Comparison of ENCODE assay signal across 8 mouse cellular contexts in genomic region chr6:28423313-28423712, GRCm38 (mm10). TPM values are rescaled to one million over a fixed set of nuclear protein-coding genes. Genes with fewer than 3 reads are reported as not detected.
DNase-seq lines count a peak whose midpoint lies in the region; ATAC-seq and TF ChIP-seq lines count a peak whose summit lies in the region.

Gene Arf5, plus strand, starts transcription at chr6:28423560.

- under 1% methylated on average over 40 of the region's 42 CpGs for WGBS in forebrain, embryonic 12.5 days
- WGBS in heart, postnatal 0 days, result 0% methylated on average over 36 of the region's 42 CpGs
- WGBS in liver, embryonic 16.5 days (ENCODE audit: insufficient replicate concordance), result 0% methylated on average over 21 of the region's 42 CpGs
- WGBS in neural tube, embryonic 13.5 days, result under 1% methylated on average over 33 of the region's 42 CpGs

- DNase-seq in CD8-positive naive resting alpha-beta T cell, adult 2 months (ENCODE audit: low read depth in 2 of 2, low spot score in 2 of 2), result peak; percentile 88 to 93
- peak; percentile 69 for DNase-seq in c-Kit-positive CD71-positive TER-119-negative erythroid progenitor cells, embryonic 14.5 days (ENCODE audit: low read depth)
- DNase-seq in heart, postnatal 0 days (ENCODE audit: low spot score), result peak; percentile 91
- peak; percentile 98 to 99 for DNase-seq in kidney, postnatal 4 days

- no peaks in the 10 kb centered on the region for H3K27me3 ChIP-seq in forebrain, embryonic 12.5 days
- H3K27me3 ChIP-seq in heart, postnatal 0 days (ENCODE audit: control insufficient read depth, insufficient read depth, low read length), result no peaks in the 10 kb centered on the region
- H3K27me3 ChIP-seq in liver, embryonic 16.5 days (ENCODE audit: control insufficient read depth, insufficient read depth, low read depth, low read length), result no peaks in the 10 kb centered on the region
- H3K27me3 ChIP-seq in neural tube, embryonic 13.5 days, result no peaks in the 10 kb centered on the region
- H3K27me3 ChIP-seq in testis, adult 2 months (ENCODE audit: control insufficient read depth, insufficient read depth, low read length), result no peaks in the 10 kb centered on the region

- H3K36me3 ChIP-seq in forebrain, embryonic 12.5 days (replicated peaks), result peaks cover 18% of the 10 kb centered on the region
- H3K36me3 ChIP-seq in heart, postnatal 0 days (replicated peaks; ENCODE audit: control insufficient read depth, insufficient read depth, low read length), result peaks cover 25% of the 10 kb centered on the region
- peaks cover 24% of the 10 kb centered on the region for H3K36me3 ChIP-seq in liver, embryonic 16.5 days (ENCODE audit: control insufficient read depth, insufficient read depth)
- peaks cover 40% of the 10 kb centered on the region for H3K36me3 ChIP-seq in neural tube, embryonic 13.5 days
- H3K36me3 ChIP-seq in testis, adult 2 months (ENCODE audit: control insufficient read depth, insufficient read depth, low read length), result no peaks in the 10 kb centered on the region

- H3K27ac ChIP-seq in forebrain, embryonic 12.5 days, result peak within 1 kb of the TSS; percentile 75
- H3K27ac ChIP-seq in heart, postnatal 0 days (ENCODE audit: low read depth), result peak within 1 kb of the TSS; percentile 86
- H3K27ac ChIP-seq in liver, embryonic 16.5 days (ENCODE audit: low read length), result peak within 1 kb of the TSS; percentile 93
- peak within 1 kb of the TSS; percentile 83 for H3K27ac ChIP-seq in neural tube, embryonic 13.5 days (replicated peaks)
- H3K27ac ChIP-seq in testis, adult 2 months (ENCODE audit: control insufficient read depth, insufficient read depth, low read depth, low read length), result peak within 1 kb of the TSS; percentile 79

- peak within 1 kb of the TSS; percentile 94 for H3K9ac ChIP-seq in forebrain, embryonic 12.5 days
- peak within 1 kb of the TSS; percentile 98 for H3K9ac ChIP-seq in heart, postnatal 0 days (replicated peaks; ENCODE audit: low read depth, low read length)
- peak within 1 kb of the TSS; percentile 99 for H3K9ac ChIP-seq in liver, embryonic 16.5 days (ENCODE audit: low read depth, low read length)
- peak within 1 kb of the TSS; percentile 90 for H3K9ac ChIP-seq in neural tube, embryonic 13.5 days

- no peak for TF ChIP-seq EP300 in heart, postnatal 0 days (IDR thresholded peaks at IDR 0.05; ENCODE audit: low read depth)

- H3K4me1 ChIP-seq in forebrain, embryonic 12.5 days, result peaks cover 36% of the 10 kb centered on the region
- peaks cover 40% of the 10 kb centered on the region for H3K4me1 ChIP-seq in heart, postnatal 0 days (ENCODE audit: control insufficient read depth, insufficient read depth)
- H3K4me1 ChIP-seq in liver, embryonic 16.5 days (ENCODE audit: control insufficient read depth, low read depth, low read length), result peaks cover 51% of the 10 kb centered on the region
- H3K4me1 ChIP-seq in neural tube, embryonic 13.5 days (replicated peaks), result peaks cover 55% of the 10 kb centered on the region
- H3K4me1 ChIP-seq in testis, adult 2 months (ENCODE audit: control insufficient read depth, insufficient read depth, low read length), result peaks cover 20% of the 10 kb centered on the region

- TF ChIP-seq CTCF in heart, postnatal 0 days (IDR thresholded peaks at IDR 0.05; ENCODE audit: low read depth), result no peak
- no peak for TF ChIP-seq CTCF in testis, adult 2 months (IDR thresholded peaks at IDR 0.05; ENCODE audit: control insufficient read depth, insufficient read depth, insufficient replicate concordance, low read depth, low read length)

- H3K4me3 ChIP-seq in forebrain, embryonic 12.5 days (replicated peaks), result peak within 1 kb of the TSS; percentile 86
- peak within 1 kb of the TSS; percentile 100 for H3K4me3 ChIP-seq in heart, postnatal 0 days (ENCODE audit: low read depth, low read length)
- H3K4me3 ChIP-seq in liver, embryonic 16.5 days (ENCODE audit: low read depth, low read length), result peak within 1 kb of the TSS; percentile 90
- peak within 1 kb of the TSS; percentile 82 for H3K4me3 ChIP-seq in neural tube, embryonic 13.5 days
- H3K4me3 ChIP-seq in testis, adult 2 months (ENCODE audit: control insufficient read depth, low read depth, low read length), result peak within 1 kb of the TSS; percentile 93

- H3K9me3 ChIP-seq in forebrain, embryonic 12.5 days, result no peaks in the 10 kb centered on the region
- no peaks in the 10 kb centered on the region for H3K9me3 ChIP-seq in heart, postnatal 0 days (replicated peaks; ENCODE audit: control insufficient read depth, low read length)
- H3K9me3 ChIP-seq in liver, embryonic 16.5 days (replicated peaks; ENCODE audit: control insufficient read depth, low read length), result no peaks in the 10 kb centered on the region
- H3K9me3 ChIP-seq in neural tube, embryonic 13.5 days, result no peaks in the 10 kb centered on the region

- TF ChIP-seq POLR2A in testis, adult 2 months (IDR thresholded peaks at IDR 0.05; ENCODE audit: control insufficient read depth, low read depth, low read length), result no peak; the same call in 1 of the 2 replicates

- ATAC-seq in forebrain, embryonic 12.5 days (ENCODE audit: low FRiP score), result peak; percentile 86
- ATAC-seq in heart, postnatal 0 days (ENCODE audit: insufficient read depth, low read depth), result peak; percentile 82
- peak; percentile 47 for ATAC-seq in liver, embryonic 16.5 days (ENCODE audit: low read depth)
- ATAC-seq in neural tube, embryonic 13.5 days (ENCODE audit: low read depth), result peak; percentile 84

- peak within 1 kb of the TSS; percentile 66 for H3K4me2 ChIP-seq in forebrain, embryonic 12.5 days
- peak within 1 kb of the TSS; percentile 84 for H3K4me2 ChIP-seq in heart, postnatal 0 days (ENCODE audit: low read depth, low read length)
- H3K4me2 ChIP-seq in liver, embryonic 16.5 days (ENCODE audit: low read depth, low read length), result peak within 1 kb of the TSS; percentile 60
- H3K4me2 ChIP-seq in neural tube, embryonic 13.5 days, result peak within 1 kb of the TSS; percentile 63

RNA-seq across cellular contexts. Expression of gene Arf5, which starts in this region (rescaled TPM):
- 288 and 291 TPM in 2 replicates for polyA plus RNA-seq in forebrain, embryonic 12.5 days (2016; fragmentation: Nextera tagmentation; extraction: Ambion mirVana)
- total RNA-seq in heart, postnatal 0 days (2014; rRNA removed; ENCODE audit: low replicate concordance), result 219 and 253 TPM in 2 replicates
- polyA plus RNA-seq in heart, postnatal 0 days (2015; fragmentation: Nextera tagmentation; extraction: Ambion mirVana), result 235 and 240 TPM in 2 replicates
- polyA plus RNA-seq in liver, embryonic 16.5 days (2015; fragmentation: Nextera tagmentation; extraction: Ambion mirVana), result 372 TPM in 2 replicates
- polyA plus RNA-seq in neural tube, embryonic 13.5 days (2015; fragmentation: Nextera tagmentation; extraction: Ambion mirVana), result 336 and 392 TPM in 2 replicates
- 154 and 184 TPM in 2 replicates for polyA plus RNA-seq in testis, adult 2 months (2012; rRNA removed)

Comparison
In these comparisons a context has a peak if more than half of its experiments do, and no peak if none do; other contexts are left out.
1. Peak in every context shown above with its lines: DNase-seq, ATAC-seq, H3K4me3 ChIP-seq and H3K27ac ChIP-seq.